Mouse (Mus musculus): Measurements from ENCODE around the gene Dclk1.

The Dclk1 gene

GRCm38 (mm10) chr3:55499298-55499697, 257.1 kb downstream of the Dclk1 start:
- DNase-seq (ENCODE audit: low read depth, low spot score): no peak

DNA sequence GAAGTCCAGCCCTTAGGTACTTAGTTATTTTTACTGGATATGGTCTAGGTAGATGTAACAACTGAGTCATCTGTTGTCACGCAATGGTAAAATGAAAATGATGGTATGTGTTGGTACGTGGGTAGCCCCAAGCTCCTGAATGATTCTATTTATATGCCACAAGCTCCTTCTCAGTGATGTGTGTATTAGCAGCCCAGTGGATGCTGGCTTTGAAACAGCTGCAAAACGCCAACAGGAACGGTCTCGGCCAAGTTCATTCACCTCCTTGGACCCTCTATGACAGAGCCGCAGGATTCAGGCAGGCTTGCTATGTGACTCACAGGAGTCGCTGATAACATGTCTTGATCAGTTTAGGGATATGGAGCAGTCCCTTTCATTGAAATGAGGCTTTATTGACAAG, 268.0 kb downstream of the Dclk1 start:
- DNase-seq (ENCODE audit: low read depth, low spot score): no peak

- DNase-seq (ENCODE audit: low read depth, low spot score): no peak
These were observed 269.5 kb downstream of the Dclk1 start for GRCm38 (mm10) chr3:55511658-55512057.

DNA sequence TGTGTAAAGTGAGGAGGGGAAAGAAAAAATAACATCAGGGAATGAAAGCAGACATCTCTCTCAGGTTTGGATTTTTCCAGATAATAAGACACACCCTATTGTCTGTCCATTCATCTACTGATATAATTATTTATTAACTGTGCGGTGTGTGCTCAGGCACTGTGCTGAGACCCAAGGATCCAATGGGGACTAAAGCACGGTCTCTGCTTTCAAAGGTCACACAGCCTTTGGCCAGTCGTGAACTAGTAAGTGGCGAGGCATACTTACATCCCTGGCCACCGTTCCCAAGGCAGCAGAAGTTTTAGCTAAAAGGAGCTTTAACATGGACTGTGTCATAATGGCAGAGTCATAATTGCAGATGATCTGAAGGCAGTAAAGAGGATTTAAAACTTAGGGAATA, 273.8 kb downstream of the Dclk1 start:
- DNase-seq (ENCODE audit: low read depth, low spot score): no peak

DNA sequence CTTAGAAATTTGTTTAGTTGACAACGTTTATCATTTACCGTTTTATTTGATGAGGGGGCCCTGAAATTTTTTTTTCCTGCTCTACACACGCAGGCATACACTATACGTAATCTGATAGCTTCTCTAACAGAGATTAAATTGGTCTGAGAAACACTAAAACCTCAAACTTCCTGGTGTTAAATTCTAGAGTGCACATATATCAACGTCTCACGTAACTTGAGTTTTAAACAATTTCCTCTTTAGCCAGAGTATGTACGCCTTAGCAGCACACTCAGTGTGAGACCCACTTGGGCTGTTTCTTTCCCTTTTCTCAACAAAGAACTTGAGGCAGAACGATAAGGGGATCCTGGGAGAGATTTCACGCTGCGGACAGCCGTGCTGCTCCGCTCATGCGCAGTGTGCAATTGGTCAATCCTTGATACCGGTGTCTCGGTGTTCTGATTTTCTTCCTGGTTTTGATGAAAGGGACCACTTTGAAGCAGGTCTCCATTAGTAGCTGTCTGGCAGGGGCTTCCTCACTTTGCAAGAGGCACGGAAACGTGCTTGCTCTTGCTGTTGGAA, 275.4 kb downstream of the Dclk1 start:
- DNase-seq (ENCODE audit: low read depth, low spot score): no peak

- peak; percentile 71 for DNase-seq (ENCODE audit: low read depth, low spot score)
These were observed 278.3 kb downstream of the Dclk1 start for GRCm38 (mm10) chr3:55520240-55521180.

- DNase-seq (ENCODE audit: low read depth, low spot score): no peak
These were observed 279.6 kb downstream of the Dclk1 start for GRCm38 (mm10) chr3:55521776-55522175.

GRCm38 (mm10) chr3:55523224-55523623, 281.1 kb downstream of the Dclk1 start:
- no peak for DNase-seq (ENCODE audit: low read depth, low spot score)

GRCm38 (mm10) chr3:55523735-55524477, 281.7 kb downstream of the Dclk1 start:
- peak; percentile 69 for DNase-seq (ENCODE audit: low read depth, low spot score)

DNA sequence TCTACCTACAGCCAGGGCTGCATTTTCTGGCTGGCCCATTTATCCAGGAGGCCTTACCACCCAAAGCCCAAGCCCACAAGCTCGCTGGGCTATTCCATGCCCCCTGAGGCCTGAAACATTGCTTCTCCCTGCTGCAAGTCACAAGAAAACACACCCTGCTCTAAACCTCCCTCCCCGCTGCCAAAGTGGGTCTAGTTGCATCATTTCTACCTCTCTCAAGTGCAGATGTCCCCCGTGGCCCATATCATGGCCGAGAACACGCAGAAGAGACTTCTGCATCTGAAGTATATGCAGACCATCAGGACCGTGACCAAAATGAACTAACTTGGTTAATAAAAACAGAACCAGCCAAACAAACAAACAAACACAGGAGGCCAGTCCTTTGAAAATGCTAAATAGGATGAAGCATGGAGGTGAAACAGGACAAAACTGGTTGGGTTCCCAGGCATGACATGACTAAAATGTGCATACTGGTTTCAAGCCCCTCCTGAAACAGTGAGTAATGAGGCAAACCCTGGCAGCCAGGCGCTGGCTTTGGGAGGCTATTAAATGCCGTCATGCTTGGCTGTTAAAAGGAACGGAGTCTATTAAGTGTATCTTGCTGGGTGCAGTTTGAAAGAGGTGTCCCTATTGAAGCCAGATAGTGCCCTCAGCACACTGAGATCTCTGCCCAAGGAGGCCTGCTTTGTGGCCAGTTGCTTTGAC, 282.5 kb downstream of the Dclk1 start:
- DNase-seq (ENCODE audit: low read depth, low spot score): no peak

- DNase-seq (ENCODE audit: low read depth, low spot score): no peak
These were observed 284.3 kb downstream of the Dclk1 start for GRCm38 (mm10) chr3:55526470-55526869.

GRCm38 (mm10) chr3:55527566-55527965, 285.4 kb downstream of the Dclk1 start:
- DNase-seq (ENCODE audit: low read depth, low spot score): peak; percentile 75

GRCm38 (mm10) chr3:55528012-55528411, 285.8 kb downstream of the Dclk1 start:
- DNase-seq (ENCODE audit: low read depth, low spot score): no peak

GRCm38 (mm10) chr3:55529414-55529813, 287.2 kb downstream of the Dclk1 start:
- no peak for DNase-seq (ENCODE audit: low read depth, low spot score)

DNA sequence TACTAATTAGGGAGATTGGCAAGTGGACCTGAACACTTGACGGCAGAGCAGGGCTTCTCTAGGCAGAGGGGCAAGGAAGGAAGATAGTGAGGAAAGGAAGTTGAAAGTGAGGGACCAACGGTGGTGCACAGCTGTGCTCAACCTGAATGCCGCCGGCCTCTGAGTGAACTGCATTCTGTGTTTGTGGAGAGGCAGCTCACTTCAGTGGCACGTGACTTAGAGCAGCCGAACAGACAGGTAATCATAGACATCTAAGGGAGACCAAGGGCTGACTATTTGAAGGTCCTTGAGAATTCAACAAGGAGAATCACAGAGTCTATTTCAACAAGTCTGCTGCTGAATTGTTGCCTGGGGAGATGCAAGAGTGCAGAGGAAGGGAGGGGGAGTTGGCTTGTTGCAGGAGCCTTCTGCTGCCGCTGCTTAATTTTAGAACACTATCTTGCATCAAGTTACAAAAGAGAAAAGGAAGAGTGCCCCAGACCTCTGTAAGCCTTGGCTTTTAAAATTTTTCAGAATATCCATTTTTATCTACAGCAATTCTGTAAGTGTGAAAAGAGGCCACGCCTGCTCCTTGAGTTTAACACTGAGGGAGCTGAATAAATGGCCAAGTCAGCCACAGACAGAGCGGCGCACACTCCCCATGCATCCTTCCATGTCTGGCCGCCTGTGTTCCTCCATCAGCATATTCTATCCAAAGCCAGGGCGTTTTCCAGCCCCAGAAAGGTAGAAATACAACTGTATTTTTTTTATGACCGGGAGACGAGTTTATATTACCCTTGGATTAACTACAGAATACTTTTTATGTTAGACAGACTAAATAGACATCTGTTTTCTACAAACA, 289.3 kb downstream of the Dclk1 start:
- DNase-seq (ENCODE audit: low read depth, low spot score): no peak

- no peak for DNase-seq (ENCODE audit: low read depth, low spot score)
These were observed 290.2 kb downstream of the Dclk1 start for GRCm38 (mm10) chr3:55532175-55532973.

DNA sequence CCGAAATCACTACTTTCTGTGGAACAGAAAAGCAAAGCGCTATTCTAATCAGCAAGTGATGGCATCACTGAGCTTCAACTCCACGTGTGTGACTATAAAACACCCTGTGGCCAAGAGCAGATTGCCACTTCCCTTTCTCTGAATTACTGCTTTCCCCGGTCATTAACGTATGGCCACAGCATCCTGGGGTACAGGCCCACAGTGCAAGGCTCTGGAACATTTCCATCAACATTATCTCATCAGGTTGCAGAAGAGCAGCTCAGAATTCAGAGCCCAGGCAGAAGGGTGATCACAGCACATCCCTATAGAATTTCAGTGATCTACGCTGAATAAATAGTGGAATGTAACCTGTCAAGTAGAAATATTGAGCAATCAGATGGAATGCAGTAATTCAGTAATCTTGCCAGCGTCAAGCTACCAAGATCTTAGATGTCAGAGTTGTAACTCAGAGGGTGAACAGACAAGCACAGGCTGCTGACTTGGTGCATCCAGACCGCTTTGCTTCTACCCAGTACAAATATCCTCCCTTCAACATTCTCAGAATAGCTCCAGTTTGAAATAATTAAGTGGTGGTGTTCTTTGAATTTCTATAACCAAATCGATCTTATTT, 293.5 kb downstream of the Dclk1 start:
- no peak for DNase-seq (ENCODE audit: low read depth, low spot score)

DNA sequence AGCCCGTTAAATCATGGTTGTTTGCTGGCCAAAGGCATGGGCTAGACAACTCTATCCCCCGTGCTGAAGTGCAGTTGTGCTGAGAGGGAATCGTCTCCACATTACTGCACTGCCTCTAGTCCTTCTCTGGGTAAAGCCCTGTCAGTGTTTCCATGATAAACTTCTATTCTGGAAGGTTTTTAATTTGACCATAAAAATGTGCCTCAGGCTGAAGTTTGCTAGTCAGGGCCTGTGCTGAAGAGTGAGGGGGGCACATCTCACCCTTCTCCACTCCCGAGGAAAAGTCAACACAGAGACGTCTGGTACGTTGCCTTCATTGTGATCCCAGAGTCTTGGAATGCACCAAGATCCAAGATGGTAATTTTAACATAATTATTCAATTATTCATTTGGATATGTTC, 294.7 kb downstream of the Dclk1 start:
- no peak for DNase-seq (ENCODE audit: low read depth, low spot score)

DNA sequence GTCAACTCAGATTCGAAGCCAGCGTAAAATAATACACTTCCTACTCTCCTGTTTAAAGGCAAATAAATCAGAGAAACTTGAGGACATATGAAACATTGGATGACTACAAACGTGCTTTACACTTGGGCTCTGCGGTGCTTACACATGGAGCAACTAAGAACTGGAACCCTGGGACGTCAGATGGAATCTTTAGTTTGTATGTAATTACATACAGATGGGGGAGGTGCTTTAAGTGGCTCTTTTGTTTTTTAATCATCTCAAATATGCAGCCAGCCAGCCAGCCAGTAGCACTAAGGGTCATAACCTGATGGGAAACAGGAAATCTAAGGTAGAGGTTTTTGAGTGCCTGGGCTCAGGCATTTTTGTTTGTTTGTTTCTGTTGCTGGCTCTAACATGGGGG, 295.6 kb downstream of the Dclk1 start:
- no peak for DNase-seq (ENCODE audit: low read depth, low spot score)

DNA sequence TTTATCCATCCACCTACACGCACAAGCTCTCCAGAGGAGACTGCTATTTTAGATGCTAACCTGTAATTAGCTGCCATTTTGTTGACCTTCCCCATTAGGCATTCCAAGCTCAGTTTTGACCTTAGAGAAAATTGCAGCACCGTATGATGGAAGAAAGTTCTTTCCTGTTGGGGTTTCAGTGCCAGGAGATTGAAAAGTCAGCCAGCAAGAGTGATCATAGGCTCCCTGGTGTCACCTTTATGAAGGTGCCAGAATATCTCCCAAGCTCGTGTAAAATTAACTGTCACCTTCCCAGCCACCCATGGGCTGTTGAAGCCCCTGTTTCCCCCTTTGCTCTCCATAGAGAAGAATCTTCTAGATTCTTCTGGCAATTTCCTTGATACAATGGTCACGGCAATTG, 297.2 kb downstream of the Dclk1 start:
- no peak for DNase-seq (ENCODE audit: low read depth, low spot score)

Measured in retina, adult 2 months (tissue).